Mouse (Mus musculus): ENCODE data around the gene Suclg2.

The Suclg2 gene

DNA sequence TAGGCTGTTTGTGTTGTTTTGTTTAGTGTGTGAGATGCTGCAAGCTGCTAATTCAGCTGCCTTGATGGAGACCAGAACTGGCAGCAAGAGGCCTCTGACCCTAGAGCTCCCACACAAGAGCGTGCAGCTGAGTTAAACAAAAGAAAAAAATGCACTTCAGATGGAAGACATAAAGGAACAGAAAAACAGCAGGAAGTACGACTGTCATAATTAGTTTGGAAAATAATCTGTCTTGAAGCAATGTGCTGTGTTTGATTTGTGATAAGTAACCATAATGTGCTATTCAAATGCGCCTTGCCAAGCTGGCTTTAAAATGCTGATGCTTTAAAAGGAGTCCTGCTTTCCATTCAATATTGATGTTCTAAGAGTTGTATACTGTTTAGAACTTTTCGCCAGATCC, 144.2 kb downstream of the Suclg2 start:
- peak; percentile 47 for DNase-seq (ENCODE audit: extremely low spot score, low read depth, low spot score)

DNA sequence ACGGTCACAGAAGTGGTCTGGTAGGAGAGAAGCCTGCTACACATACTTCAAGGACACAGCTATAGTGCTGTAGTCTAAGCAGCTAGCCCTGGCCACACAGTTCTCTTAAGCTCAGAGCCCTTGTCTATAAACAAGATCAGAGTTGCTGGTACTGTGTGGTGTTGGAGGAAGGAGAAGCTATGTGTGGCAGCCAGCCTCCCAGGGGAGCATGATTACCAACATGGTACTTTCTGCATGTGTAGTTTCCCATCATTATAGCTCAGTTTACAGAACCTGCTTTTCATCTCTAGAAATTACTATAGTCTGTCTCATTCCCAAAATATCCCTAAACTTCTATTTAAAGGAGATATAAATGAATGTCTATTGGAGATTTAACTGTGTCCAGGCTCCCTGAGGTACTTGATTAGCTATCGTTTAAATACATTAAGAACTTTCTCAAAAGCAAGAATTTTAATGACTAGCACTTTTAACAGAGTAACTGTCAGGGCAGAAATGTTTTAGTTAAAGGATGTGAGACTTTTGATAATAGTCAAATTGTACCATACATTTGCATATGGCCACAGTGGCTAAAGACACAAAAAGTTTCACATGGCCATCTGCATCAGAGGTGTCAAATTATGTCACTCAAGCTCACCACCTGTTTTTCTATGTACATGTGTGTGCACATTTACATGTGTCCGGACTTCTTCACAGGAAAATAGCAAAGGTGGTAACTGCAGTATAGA, 145.4 kb downstream of the Suclg2 start:
- no peak for DNase-seq (ENCODE audit: extremely low spot score, low read depth, low spot score)

DNA sequence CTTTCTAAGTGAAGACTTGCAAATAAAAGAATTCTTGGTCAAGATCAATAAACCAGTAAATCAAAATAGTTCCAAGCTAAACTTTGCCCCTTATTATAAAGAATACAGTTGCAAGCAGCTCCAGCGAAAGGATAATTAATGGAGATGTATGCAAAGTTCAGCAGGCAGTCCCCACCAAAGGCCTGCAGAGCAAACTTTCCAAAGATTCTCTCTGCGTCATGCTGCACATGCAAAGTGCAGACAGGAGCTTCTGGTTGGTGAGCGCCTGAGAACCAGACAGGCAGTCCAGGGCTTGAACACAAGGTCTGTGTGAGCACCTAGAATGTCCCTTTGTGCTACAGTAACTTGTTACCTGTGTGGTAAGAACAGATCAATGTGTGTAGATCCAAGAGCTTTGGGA, 147.0 kb downstream of the Suclg2 start:
- DNase-seq (ENCODE audit: extremely low spot score, low read depth, low spot score) = no peak

DNA sequence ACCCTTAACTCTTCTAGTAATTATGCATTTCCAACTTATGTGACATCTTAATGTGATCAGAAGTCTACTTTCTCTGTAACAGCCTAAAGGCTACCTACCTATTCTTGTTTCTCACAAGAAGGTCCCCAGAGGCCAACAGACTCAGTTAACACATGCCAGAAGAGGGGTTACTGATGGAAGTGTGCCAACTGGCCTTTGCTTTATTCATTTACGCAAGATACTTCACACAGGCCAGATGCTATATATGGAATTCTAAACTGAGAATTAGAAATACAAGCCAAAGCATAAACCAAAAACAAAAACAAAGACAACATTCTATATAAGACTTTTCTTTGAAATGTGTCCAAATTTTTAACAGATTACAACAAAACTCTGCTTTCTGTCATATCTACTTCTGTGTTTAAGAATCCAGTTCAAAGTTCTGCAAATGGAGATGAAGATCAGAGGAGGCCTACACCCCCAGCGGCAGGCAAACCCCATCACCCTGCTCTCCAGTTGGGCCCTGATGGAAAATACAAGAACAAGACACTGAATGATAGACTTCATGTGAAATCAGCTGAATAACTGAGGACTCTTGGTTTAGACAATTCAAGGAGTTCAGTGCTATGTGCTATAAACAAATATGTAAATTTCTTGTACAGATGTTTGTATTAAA, 155.1 kb downstream of the Suclg2 start:
- no peak for DNase-seq (ENCODE audit: extremely low spot score, low read depth, low spot score)

DNA sequence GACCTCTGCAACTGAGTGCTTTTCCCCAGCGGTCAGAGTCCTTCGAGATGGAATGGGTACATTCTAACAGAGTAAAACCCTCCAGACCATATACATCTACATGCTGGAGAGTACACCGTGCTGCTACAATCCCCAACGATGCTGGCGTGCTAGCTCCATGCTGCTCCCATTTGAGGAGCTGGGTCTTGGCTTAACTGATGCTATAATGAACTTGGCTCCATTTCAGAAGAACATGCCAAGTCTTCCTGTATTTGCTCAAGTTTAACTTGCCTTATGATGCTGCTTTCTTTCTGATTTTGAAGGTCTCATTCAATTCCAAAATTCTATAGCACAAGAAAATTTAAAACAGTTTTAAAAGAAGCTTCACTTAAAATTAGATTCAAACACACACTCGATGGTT, 162.3 kb downstream of the Suclg2 start:
- DNase-seq (ENCODE audit: extremely low spot score, low read depth, low spot score) = no peak

DNA sequence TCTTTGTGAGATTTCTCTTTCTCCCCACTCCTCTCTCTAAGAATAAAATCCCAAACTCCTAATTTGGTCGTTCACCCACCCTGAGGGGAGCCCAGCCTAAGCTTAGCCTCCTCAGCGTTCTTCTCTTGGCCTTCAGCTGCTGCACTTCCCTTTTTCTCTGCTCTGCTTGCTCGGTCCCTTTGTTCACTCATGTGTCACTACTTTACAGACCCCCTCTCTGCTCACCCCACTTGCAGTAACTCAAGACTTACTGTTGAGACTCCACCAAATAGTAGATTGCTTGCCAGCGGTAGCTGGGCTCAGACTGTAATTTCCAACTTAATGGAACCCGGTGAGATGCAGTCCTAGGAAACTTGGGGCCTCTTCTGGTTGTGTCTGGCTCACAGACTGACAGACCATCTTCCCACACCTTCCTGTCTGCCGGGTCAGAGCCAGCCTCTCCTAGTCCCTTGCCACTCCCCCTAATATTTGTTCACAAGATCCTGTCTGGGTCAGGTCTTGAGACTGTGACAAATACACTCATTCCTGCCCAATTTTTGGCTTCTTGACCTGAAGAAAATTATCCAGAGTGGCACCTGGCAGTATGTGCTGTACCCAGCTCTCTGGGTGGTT, 166.2 kb downstream of the Suclg2 start:
- DNase-seq (ENCODE audit: extremely low spot score, low read depth, low spot score) = no peak

DNA sequence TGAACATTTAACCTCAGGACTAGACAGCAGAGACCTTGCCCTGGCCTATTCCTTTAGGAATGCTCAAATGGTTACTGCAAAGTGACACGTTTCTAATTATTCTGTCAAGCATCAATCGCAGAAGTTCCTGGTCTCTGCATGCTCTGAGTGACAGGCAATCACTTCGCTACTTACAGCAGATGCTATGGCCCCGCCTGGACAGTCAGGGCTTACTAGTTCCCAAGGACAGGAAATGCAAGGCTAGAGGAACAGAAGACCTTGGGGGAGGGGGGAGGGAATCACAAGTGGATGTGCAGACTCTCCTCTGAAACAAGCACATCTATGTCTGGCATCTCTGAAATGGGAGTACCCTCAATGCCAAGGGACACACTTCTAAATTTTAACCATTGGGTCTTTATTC, 167.6 kb downstream of the Suclg2 start:
- no peak for DNase-seq (ENCODE audit: extremely low spot score, low read depth, low spot score)

DNA sequence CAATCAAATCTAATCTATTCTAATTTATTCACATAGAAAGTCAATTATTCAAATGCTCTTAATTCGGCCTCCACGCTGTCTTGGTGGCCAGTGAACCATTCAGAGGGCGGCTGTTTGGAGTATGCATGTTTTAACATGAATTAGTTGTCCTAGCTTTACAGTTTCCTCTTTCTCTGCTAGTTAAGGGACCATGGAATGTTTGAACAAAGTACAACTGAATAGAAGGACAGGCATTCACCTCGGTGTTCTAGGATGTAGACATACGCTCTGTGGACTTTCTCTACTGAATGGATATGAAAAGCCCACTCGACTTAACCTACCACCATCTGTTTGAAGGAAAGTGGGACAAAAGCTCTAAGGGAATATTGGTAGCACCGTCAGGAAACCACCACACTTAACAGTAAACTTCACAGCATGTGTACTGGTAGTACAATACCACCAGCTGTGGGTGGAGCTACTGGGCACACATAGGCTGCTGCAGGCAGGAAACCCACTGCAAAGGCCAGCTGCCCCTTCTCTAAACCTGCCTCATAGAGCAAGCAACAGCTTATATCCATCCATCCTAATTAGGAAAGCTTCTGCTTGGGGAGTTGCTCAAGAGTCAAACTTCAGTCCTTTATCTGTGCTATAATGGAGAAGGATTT, 172.3 kb downstream of the Suclg2 start:
- DNase-seq (ENCODE audit: extremely low spot score, low read depth, low spot score) = no peak

DNA sequence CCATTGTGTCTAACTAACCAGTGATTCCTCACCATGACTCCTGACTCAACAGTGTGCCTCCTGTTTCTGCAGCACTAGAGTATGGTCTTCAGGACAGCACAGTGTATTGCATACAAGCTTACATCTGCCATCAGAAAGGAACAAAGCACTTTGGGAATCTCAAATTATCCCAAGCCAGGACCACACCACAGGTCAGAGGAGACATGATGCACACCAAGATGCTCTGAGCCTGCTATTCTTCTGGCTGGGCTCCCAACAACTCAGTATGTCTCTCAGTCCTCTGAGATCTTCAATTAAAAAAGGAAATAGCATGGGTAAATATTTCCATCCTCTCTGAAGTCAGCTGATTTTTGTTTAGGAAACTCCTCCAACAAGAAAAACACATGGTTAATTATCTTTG, 172.9 kb downstream of the Suclg2 start:
- no peak for DNase-seq (ENCODE audit: extremely low spot score, low read depth, low spot score)

DNA sequence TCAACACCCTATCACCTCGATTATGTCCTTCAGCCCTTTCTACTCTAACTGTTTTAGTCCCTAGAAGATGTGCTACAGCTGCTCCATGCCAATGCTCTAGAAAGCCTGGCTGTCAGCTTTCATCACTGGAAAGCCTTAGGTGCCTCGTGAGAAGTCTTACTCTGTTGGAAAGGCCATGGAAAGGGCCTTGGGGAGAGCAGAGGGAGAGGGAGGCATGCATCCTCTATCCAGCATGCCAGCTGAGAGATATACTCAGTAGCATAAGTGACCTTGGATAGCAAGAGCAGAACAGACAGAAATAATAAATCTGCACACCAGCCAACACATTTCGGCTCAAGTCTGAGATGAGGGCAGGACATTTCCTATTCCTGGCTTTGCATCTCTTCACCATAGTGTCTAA, 173.3 kb downstream of the Suclg2 start:
- no peak for DNase-seq (ENCODE audit: extremely low spot score, low read depth, low spot score)

DNA sequence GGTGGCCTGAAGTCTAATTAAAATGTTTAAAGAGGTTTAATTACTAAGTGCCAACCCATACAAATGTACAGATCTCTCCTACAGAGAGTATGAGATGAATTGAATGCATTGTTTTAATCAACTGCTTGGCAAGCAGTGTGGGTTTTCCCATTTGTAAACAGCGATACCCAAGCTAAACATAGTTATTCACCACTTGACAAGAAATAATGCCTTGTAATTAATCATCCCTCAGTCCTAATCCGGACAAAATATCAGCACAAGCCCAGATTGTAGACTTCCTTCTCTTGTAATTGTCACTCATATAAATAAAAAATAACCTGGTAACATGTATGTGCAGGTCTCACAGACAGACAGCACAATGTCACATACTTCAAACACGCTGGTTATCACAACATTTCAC, 183.4 kb downstream of the Suclg2 start:
- DNase-seq (ENCODE audit: extremely low spot score, low read depth, low spot score) = no peak

DNA sequence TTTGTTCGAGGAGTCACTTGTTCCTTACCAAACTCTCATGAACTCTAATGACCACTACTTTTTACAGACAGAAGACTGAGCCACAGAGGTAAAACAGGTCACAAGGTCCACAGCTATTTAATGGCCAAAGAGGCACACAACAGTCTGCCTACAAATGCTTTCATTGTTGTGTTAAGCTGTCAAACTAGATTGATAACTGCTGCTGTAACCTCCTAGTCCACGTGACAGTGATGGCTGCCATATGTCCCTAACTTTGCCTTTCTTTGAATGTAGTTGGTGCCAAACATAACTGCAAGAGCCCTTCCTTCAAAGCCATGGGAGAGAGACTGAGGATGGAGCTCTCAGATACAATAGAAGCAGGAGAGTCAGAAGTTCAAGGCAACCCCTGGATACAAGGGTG, 198.8 kb downstream of the Suclg2 start:
- no peak for DNase-seq (ENCODE audit: extremely low spot score, low read depth, low spot score)

DNA sequence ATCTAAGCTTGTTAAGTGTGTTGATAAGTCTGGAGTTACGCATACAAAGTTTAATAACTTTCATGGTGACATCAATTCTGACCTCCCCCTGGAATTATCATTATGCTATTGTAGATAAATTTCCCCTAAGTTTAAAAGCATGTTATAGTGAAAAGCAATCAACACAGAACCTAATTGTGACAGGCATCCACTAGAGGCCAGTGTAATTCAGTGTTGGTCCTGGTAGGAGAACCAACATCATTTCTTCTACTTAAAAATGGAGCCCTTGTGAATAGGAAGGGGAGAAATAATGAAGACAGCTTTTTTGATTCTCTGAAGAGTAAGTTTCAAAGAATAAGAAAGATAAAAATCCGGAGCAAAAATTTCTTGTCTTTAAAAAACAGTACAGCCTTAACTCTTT, 200.2 kb downstream of the Suclg2 start:
- DNase-seq (ENCODE audit: extremely low spot score, low read depth, low spot score) = no peak

DNA sequence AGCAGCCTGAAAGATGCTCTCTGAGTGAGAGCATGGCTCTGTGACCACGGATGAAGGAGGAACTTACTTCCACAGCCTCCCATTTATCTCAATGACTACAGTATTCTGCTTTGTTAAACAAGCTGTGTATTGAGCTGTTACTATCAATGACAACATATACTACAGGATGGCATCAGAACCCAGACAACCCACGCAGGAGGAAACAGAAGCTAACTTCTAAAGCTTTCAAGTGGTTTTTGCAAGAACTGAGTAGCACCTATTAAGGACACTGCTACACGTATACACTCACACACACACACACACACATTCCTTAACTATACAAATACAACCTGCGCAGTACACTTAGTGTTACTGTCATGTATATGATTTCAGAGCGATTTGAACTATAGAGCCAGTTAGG, 202.9 kb downstream of the Suclg2 start:
- no peak for DNase-seq (ENCODE audit: extremely low spot score, low read depth, low spot score)

DNA sequence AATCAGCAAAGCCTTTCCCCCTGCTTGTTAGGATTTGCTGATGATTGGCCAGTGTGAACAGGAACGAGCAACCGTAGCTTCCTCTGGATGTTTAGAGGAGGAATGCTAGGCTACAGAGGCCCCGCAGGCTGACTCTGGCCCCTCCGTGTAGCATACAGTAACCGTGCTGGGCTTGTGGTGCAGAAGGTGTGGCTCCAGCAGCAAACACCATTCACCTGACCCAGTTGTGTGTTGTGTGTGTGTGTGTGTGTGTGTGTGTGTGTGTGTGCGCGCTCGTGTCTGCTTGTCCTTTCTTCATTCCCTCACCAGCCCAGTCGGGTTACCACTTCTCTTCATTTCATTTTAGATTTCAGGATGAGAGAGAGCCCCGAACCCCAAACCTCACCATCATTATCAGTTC, 203.9 kb downstream of the Suclg2 start:
- no peak for DNase-seq (ENCODE audit: extremely low spot score, low read depth, low spot score)

DNA sequence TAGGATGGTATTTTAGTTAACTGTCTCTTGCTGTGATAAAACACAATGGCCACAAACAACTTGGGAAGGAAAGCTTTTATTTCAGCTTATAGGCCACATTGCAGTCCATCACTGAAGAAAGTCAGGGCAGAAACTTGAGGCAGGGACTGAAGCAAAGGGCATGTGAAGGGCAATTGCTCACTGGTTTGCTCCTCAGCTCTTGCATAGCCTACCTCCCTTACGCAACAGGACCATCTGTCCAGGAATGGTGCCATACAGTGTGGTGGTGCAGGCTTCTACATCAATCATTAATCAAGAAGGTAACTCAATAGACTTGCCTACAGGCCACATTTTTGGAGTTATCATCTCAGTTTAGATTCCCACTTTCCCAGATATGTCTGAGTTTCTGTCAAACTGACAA, 206.9 kb downstream of the Suclg2 start:
- DNase-seq (ENCODE audit: extremely low spot score, low read depth, low spot score) = no peak

DNA sequence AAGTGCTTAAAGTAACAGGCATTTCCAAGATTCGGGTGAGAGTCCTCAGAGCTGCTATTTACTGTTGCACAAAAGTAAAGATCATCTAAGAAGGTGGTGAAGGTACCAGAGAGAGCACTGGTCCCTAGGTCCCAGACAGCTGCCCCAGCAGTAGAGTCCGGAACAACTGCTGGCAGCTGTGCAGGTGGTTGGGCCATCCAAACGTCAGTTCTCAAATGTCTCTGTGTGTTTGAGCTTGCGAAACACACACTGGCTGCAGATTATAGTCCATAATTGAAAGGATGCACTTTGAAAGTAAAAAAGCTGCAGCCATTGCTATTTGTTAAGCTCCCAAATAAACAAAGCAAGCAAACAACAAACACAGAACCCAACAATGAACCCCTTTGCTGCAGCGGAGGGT, 217.8 kb downstream of the Suclg2 start:
- no peak for DNase-seq (ENCODE audit: extremely low spot score, low read depth, low spot score)

DNA sequence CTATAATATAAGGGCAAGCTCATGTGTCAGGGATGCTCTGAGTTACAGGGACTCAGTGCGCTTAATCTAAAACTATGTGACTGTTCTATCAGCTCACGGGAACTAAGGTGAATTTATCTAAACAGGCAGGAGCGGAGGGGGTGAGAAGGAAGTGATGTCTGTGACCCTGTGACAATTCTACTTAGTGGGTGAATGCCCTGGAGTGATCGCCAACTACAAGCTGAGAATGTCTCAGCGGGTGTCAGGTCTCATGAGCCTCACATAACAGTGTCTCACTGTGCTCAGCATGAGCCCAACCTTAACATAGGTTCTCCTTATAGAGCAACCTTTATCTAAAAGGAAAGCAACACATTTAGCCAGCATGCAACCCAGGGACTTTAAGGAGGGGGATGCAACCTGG, 219.0 kb downstream of the Suclg2 start:
- DNase-seq (ENCODE audit: extremely low spot score, low read depth, low spot score) = no peak

DNA sequence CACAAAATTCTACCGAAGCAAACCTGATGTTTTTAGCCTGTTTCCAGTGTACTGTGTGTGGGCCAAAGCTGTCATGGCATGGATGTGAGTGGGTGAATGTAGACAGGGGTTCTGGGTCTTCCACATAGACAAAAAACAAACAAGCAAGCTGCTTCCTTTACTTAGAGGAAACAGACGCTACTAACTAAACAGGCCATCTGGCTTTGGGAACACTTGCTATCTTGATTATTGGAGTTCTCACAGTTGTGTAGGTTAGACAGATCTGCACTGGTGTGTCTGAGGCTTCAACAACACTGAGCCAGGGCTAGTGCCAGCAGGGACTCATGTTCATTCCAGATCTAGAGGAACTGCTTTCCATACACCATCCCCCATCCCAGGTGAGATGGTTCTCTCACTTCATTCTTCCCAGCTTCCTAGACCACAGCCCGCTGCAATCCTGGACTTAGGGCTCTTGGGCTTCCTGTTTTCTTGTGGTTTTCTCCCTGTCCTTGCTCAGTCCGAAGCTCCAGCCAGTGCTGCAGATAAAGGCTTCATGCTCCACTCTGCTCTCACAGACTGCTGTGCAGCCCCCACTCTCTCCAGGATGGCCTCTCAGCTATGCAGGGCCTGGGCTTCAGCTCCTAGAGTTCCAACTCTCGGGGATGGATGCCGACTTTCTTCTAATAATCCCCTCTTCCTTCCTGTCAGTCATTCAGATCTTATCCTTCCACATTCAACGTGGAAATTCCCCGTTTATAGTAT, 226.2 kb downstream of the Suclg2 start:
- no peak for DNase-seq (ENCODE audit: extremely low spot score, low read depth, low spot score)

DNA sequence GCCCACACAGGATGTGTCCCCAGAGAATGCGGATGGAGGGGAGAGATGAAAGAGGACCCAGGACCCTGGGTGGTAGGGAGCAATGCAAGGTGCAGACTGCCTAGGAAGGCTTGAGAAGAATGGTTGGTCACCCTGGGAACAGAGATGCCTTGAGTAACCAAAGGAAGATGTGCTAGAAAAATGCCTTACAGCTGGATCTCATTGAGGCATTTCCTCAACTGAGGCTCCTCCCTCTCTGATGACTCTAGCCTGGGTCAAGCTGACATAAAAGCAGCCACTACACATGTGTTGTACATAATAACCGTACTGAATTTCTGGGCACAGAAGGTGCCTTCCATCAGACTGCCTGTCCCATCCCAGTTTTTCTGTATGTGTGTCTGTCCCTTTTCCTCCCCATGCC, 227.6 kb downstream of the Suclg2 start:
- no peak for DNase-seq (ENCODE audit: extremely low spot score, low read depth, low spot score)

DNA sequence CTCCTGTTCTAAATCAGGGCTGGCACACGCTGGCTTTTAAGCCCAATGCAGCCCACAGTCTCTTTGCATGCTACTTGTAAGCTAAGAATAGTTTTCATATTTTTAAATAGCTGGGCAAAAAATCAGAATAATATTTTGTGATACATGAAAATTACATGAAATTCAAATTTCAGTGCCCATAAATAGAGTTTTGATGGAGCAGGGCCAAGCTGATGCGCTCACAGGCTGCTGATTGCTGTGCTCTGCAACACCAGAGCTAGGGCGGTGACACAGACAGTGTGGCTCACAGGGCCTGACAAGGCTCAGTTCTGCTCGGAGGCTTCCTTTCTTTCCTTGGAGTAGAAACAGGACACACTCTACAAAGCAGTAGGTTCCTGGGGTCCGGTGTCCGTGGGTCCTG, 232.8 kb downstream of the Suclg2 start:
- DNase-seq (ENCODE audit: extremely low spot score, low read depth, low spot score) = no peak
